Mouse (Mus musculus) myocyte (in vitro differentiated cells): ENCODE measurements around the gene Gm20388. TPM values are rescaled to one million over a fixed set of nuclear protein-coding genes. Genes with fewer than 3 reads are reported as not detected.
A peak's percentile ranks its signal among the peaks of the same experiment; 100 is the strongest.

ENCODE experiments used
- H3K27me3 ChIP-seq: one replicate; pipeline ENCODE4 v1.6.1; 2011; ENCODE audit not compliant: control insufficient read depth, insufficient read depth, insufficient read length
- H3K36me3 ChIP-seq: one replicate; pipeline ENCODE4 v1.6.1; 2011; ENCODE audit not compliant: control insufficient read depth, insufficient read depth
- H3K4me2 ChIP-seq: one replicate; pipeline ENCODE4 v1.6.1; 2011; ENCODE audit warnings: low read depth, control low read depth
- H3K4me3 ChIP-seq: one replicate; pipeline ENCODE4 v1.5.1; 2011; ENCODE audit warnings: mild to moderate bottlenecking, control low read depth, moderate library complexity
- H3K79me2 ChIP-seq: one replicate; pipeline ENCODE4 v1.6.1; 2011; ENCODE audit not compliant: control insufficient read depth, insufficient read depth
- H3ac ChIP-seq: one replicate; pipeline ENCODE4 v1.6.1; 2011; ENCODE audit not compliant: control insufficient read depth, insufficient read length
- CEBPB ChIP-seq: IDR thresholded peaks from 2 replicates; pipeline ENCODE4 v1.6.1; 2011; ENCODE audit warnings: mild to moderate bottlenecking, moderate library complexity; ENCODE audit not compliant: poor library complexity, insufficient read depth, severe bottlenecking
- E2F4 ChIP-seq: IDR thresholded peaks from one replicate; pipeline ENCODE4 v1.6.1; 2011; ENCODE audit warnings: mild to moderate bottlenecking, control low read depth, moderate library complexity; ENCODE audit not compliant: insufficient read depth
- MAX ChIP-seq: IDR thresholded peaks from one replicate; pipeline ENCODE4 v1.6.1; 2011; ENCODE audit warnings: low read depth, mild to moderate bottlenecking, control low read depth
- MYOD1 ChIP-seq, 3 experiments: IDR thresholded peaks; one replicate each; pipeline ENCODE4 v1.6.1; 2011; ENCODE audit warnings: control low read depth in 2 of 3, low read depth in 2 of 3, mild to moderate bottlenecking in 2 of 3, moderate library complexity in 1 of 3; ENCODE audit not compliant: insufficient read length in 2 of 3, control insufficient read depth in 1 of 3
- MYOG ChIP-seq, 3 experiments: IDR thresholded peaks; one replicate each; pipeline ENCODE4 v1.6.1; 2011; ENCODE audit warnings: control low read depth in 2 of 3, low read depth in 2 of 3, mild to moderate bottlenecking in 2 of 3; ENCODE audit not compliant: insufficient read length in 2 of 3, control insufficient read depth in 1 of 3, insufficient read depth in 1 of 3
- POLR2A ChIP-seq: IDR thresholded peaks from one replicate; pipeline ENCODE4 v1.6.1; 2011; ENCODE audit warnings: low read depth, mild to moderate bottlenecking, control low read depth, moderate library complexity; ENCODE audit not compliant: insufficient read length
- POLR2AphosphoS2 ChIP-seq: IDR thresholded peaks from one replicate; pipeline ENCODE4 v1.6.1; 2011; ENCODE audit warnings: low read depth, control low read depth; ENCODE audit not compliant: insufficient read length
- REST ChIP-seq: IDR thresholded peaks from one replicate; pipeline ENCODE4 v1.6.1; 2011; ENCODE audit warnings: mild to moderate bottlenecking, control low read depth, moderate library complexity; ENCODE audit not compliant: insufficient read depth, insufficient read length
- SRF ChIP-seq: IDR thresholded peaks from one replicate; pipeline ENCODE4 v1.6.1; 2011; ENCODE audit warnings: low read depth; ENCODE audit not compliant: control insufficient read depth, insufficient read length
- TCF12 ChIP-seq: IDR thresholded peaks from one replicate; pipeline ENCODE4 v1.6.1; 2011; ENCODE audit warnings: mild to moderate bottlenecking, control low read depth; ENCODE audit not compliant: poor library complexity, insufficient read depth, severe bottlenecking
- TCF3 ChIP-seq: IDR thresholded peaks from one replicate; pipeline ENCODE4 v1.6.1; 2011; ENCODE audit warnings: low read depth, control low read depth; ENCODE audit not compliant: insufficient read length
- USF1 ChIP-seq: IDR thresholded peaks from one replicate; pipeline ENCODE4 v1.6.1; 2011; ENCODE audit warnings: low read depth, mild to moderate bottlenecking, control low read depth, moderate library complexity
- polyA plus RNA-seq: library from polyadenylated mRNA; unstranded; fragments of >200 nt; fragmentation: generic; extraction: Trizol; gene quantifications from one replicate; pipeline ENCODE4 v1.2.1, GENCODE M21; 2012; ENCODE audit warnings: missing spikeins

Gm20388 gene
- polyA plus RNA-seq, 1 experiment, result 15.3 TPM

DNA sequence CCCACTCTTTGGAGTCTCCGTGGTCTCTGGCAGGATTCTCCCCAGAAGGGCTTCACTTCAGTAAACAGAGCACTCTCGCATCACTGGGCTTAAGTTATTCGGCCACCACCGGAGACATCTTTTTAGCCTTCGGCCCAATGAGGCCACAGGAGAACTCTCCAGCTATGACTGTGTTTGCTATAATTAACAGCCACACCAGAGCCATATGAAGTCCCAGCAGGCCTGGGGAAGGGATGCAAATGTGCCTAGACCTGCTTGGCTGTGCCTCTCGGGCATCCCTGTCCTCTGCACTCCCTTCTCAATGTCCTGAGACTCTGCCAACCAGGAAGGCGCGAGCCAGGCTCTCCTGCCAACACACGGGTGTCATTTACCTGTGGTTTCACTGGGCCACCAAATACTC, 1946.7 kb downstream of the Gm20388 start:
- TF ChIP-seq MYOG (IDR thresholded peaks at IDR 0.05; ENCODE audit: control insufficient read depth in 1 of 3, insufficient read depth in 1 of 3, insufficient read length in 2 of 3, low read depth in 2 of 3) (no peak), POLR2AphosphoS2 (no peak), MYOD1 (IDR thresholded peaks at IDR 0.05; ENCODE audit: control insufficient read depth in 1 of 3, insufficient read length in 2 of 3, low read depth in 2 of 3) (no peak), USF1 (no peak), E2F4 (no peak), CEBPB (no peak), MAX (no peak), TCF3 (no peak), TCF12 (no peak), SRF (no peak), POLR2A (no peak), REST (no peak)
- no peak overlapping the region for H3K4me2 ChIP-seq
- no peaks in the 10 kb centered on the region for H3K79me2 ChIP-seq
- no peaks in the 10 kb centered on the region for H3K36me3 ChIP-seq
- no peaks in the 10 kb centered on the region for H3K27me3 ChIP-seq
- H3K4me3 ChIP-seq, result no peak overlapping the region
- H3ac ChIP-seq, result no peak overlapping the region

DNA sequence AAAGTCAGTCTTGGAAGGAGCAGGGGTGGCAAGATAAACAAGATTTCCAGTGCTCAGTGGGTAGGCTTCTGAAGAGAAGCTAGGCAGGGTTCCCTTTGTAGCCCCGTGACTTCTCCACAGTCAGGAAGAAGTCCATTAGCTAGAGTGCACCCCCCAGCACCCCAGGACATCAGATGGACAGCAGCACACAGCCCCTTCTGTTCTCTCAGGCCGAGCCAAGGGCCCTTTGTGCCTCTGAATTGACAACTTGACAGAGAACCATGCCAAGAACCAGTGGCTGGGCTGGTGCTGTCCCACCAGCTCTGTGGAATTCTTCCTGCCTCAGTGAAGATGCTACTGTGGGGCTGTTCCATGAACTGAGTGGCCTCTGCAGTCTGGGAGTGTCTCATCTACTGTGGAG, 1947.1 kb downstream of the Gm20388 start:
- no peak for TF ChIP-seq REST
- no peak for TF ChIP-seq POLR2AphosphoS2
- TF ChIP-seq SRF, result no peak
- no peak for TF ChIP-seq TCF3
- TF ChIP-seq TCF12, result no peak
- no peak for TF ChIP-seq E2F4
- no peak for TF ChIP-seq CEBPB
- no peak for TF ChIP-seq USF1
- no peak for TF ChIP-seq MYOD1 (IDR thresholded peaks at IDR 0.05; ENCODE audit: control insufficient read depth in 1 of 3, insufficient read length in 2 of 3, low read depth in 2 of 3)
- TF ChIP-seq POLR2A, result no peak
- TF ChIP-seq MYOG (IDR thresholded peaks at IDR 0.05; ENCODE audit: control insufficient read depth in 1 of 3, insufficient read depth in 1 of 3, insufficient read length in 2 of 3, low read depth in 2 of 3), result no peak
- no peak for TF ChIP-seq MAX
- Histone ChIP-seq H3K79me2 (no peaks in the 10 kb centered on the region), H3K4me3 (no peak overlapping the region), H3K27me3 (no peaks in the 10 kb centered on the region), H3K36me3 (no peaks in the 10 kb centered on the region), H3K4me2 (no peak overlapping the region), H3ac (no peak overlapping the region)

- Histone ChIP-seq H3K4me2 (no peak overlapping the region), H3K27me3 (no peaks in the 10 kb centered on the region), H3K36me3 (no peaks in the 10 kb centered on the region), H3ac (no peak overlapping the region), H3K79me2 (no peaks in the 10 kb centered on the region), H3K4me3 (no peak overlapping the region)
- no peak for TF ChIP-seq MYOG (IDR thresholded peaks at IDR 0.05; ENCODE audit: control insufficient read depth in 1 of 3, insufficient read depth in 1 of 3, insufficient read length in 2 of 3, low read depth in 2 of 3)
- TF ChIP-seq SRF, result no peak
- no peak for TF ChIP-seq MAX
Observed at GRCm38 (mm10) chr8:121861276-121861675, 1950.6 kb downstream of the Gm20388 start.

DNA sequence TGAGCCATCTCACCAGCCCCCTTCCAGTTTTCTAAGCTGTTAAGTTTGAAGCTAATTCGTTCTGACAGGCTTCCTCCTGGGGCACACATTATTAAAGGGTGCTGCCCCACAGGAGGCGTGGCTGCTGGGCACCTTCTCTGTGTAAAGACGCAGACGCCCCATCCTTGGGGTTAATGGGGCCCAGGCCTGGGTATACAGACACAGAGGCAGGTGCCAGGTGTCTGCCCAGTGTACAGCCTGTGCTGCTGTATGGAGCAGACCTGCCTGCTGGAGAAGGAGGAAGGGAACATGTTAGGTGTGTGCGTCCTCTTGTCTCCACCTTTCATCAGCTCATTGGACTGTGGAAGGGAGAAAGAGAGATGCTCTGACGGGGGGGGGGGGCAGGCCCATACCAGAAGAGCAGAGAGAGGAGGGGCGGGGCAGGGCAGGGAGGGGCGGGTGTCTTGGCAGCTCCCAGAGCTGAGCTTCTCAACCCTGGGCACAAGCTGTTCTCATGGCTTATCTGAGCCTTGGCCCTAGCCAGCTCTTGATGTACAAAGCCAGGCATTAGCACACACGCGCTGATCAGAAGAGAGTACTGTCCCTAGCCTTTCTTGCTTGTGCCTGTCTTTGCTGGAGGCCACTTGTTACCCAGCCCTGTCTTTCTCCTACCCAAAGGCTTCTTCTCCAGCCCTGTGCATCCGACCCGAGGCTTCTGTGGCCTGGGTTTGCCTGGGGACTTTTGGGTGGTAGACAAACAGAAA, 1951.3 kb downstream of the Gm20388 start:
- Histone ChIP-seq H3ac (no peak overlapping the region), H3K27me3 (no peaks in the 10 kb centered on the region), H3K36me3 (no peaks in the 10 kb centered on the region), H3K4me2 (peak overlapping the region; percentile 37), H3K4me3 (no peak overlapping the region), H3K79me2 (no peaks in the 10 kb centered on the region)
- TF ChIP-seq SRF, result no peak
- TF ChIP-seq TCF12, result no peak
- TF ChIP-seq POLR2AphosphoS2, result no peak
- no peak for TF ChIP-seq MYOD1 (IDR thresholded peaks at IDR 0.05; ENCODE audit: control insufficient read depth in 1 of 3, insufficient read length in 2 of 3, low read depth in 2 of 3)
- TF ChIP-seq REST, result no peak
- no peak for TF ChIP-seq TCF3
- no peak for TF ChIP-seq E2F4
- TF ChIP-seq USF1, result no peak
- no peak for TF ChIP-seq MYOG (IDR thresholded peaks at IDR 0.05; ENCODE audit: control insufficient read depth in 1 of 3, insufficient read depth in 1 of 3, insufficient read length in 2 of 3, low read depth in 2 of 3)
- TF ChIP-seq CEBPB, result no peak
- TF ChIP-seq MAX, result no peak
- TF ChIP-seq POLR2A, result no peak
